Mouse (Mus musculus) olfactory bulb, adult 2 months (tissue): ENCODE results near the gene Bmp7.

Experiments used
- CTCF ChIP-seq: fragments of 200-500 bp; IDR thresholded peaks from 2 replicates; pipeline ENCODE4 v1.5.1; 2012; ENCODE audit warnings: low read depth, mild to moderate bottlenecking, low read length, moderate library complexity; ENCODE audit not compliant: insufficient read depth
- POLR2A ChIP-seq: fragments of 200-500 bp; IDR thresholded peaks from 2 replicates; pipeline ENCODE4 v1.6.1; 2012; ENCODE audit warnings: mild to moderate bottlenecking, low read depth, low read length, moderate library complexity; ENCODE audit not compliant: insufficient read depth

DNA sequence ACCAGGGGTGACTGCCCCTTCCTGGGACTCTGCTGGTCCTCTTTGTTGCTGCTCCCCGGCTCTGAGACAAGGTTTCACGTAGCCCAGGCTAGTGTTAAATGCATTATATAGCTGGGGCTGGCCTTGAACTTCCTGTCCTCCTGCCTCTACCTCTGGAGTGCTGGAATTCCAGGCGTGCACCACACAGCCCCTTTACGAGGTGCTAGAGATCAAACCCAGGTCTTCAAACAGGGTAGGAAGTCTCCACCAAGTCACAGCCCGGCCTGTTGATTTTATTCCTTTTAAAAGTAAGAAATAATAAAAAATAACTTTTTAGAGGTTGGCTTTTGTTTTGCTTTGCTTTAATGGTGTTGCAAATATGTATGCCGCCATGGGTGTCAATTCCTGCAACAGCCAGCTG, 55.5 kb downstream of the Bmp7 start:
- TF ChIP-seq CTCF (no peak), POLR2A (no peak)
